Mouse (Mus musculus) heart, postnatal 25 days (tissue): ENCODE results near the gene Rnase9. TPM values are rescaled to one million over a fixed set of nuclear protein-coding genes. Genes with fewer than 3 reads are reported as not detected.
A peak's percentile ranks its signal among the peaks of the same experiment; 100 is the strongest.
"Not testable (repeated sequence)": the region's sequence is repeated elsewhere in the genome, so short reads cannot be mapped to it uniquely, and the experiment has no call there.

ENCODE experiments used
- DNase-seq: peaks from one replicate; pipeline ENCODE4 v3.0.0; 2022; ENCODE audit warnings: low spot score
- intact Hi-C: fragments of 180-260 bp; cut with DNase I; formaldehyde crosslinking; loops from one replicate; pipeline ENCODE4 v1.15.1; 2025
- total RNA-seq, 2 experiments: library from RNA; stranded (reverse); gene quantifications; 2 replicates each; pipeline ENCODE4 v1.2.3; 2021

The Rnase9 gene
- total RNA-seq, 2 experiments from 2014 or later, result not detected

DNA sequence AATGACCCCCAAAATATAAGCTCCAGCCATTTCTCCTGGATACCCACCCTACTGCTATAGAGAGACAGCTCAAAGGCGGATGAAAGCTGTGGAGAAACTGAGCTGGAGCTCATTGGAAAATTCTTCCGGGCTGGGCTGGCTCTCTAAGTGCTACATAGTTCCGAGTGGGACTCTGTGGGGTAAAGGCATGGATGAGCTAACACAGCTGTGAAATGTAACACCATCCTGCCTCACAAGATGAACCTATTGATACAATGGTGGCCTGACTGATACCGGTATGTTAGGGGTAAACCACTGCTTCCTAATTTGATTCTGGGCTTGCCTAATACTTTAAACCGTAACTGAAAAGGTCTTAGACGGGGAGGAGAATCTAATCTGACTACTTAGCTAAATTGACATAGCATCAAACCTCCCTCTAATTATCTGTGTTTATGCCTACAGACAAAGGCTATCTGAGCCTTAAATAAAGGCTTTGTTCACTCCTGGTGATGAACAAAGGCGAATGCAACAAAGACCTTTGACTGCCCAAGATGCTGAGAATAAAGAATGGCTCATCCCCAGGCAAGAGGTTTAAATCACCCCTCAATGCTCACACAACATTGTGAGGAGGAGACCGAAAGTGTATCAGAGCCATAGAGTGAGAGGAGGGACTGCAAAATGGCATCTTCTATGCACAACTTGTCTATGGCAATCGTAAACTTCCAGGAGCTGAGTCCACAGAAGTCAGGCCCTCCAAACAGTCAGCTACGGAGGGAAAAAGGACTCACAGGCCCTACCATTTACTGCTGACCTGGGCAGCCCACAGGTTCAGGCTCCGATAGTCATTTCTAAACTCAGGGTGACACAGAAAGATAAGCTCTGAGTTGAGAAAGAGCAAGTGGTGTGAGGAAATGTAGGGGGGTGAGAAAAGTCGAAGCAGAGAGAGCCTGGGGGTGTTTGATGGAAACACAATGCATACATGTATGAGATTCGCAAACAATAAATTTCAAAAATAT, 12.9 kb upstream of the Rnase9 start:
- DNase-seq, result no peak
- intact Hi-C loops, result no loop called here

DNA sequence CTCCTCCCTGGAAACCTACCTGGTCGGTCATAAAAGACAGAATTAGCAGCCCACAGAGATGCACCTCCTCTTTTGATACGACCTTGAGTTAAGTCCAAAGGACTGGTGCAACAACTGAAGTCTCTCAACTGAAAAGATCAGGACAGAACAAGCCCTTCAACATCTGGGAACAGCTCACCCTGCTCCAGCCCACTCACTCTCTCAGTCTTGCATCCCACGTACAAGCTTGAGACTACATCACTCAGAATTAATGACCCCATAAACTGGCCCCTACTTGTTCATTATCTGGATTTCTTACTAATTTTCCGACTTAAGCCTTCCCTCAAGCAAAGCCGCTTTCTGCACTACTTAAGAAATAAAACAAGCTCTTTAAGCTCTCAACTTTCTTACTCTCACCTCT, 11.5 kb upstream of the Rnase9 start:
- intact Hi-C loops, result no loop called here
- DNase-seq, result no peak

DNA sequence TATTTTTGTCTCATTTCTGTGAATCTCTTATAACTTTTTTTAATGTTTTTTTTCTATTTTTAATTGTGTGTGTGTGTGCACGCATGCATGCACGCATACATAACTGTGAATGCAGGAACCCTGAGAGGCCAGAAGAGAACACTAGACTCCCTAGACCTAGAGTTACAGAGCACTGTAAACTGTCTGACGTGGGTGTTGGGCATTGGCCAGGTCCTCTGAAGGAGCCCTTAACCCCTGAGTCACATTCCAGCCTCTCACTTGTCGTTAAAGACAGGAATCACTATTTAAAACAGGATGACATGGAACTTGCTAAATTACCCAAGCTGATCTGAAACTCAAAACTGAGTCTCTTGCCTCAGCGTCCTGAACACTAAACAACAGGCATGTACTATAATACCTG, 10.3 kb upstream of the Rnase9 start:
- intact Hi-C loops, result no loop called here
- DNase-seq, result no peak

DNA sequence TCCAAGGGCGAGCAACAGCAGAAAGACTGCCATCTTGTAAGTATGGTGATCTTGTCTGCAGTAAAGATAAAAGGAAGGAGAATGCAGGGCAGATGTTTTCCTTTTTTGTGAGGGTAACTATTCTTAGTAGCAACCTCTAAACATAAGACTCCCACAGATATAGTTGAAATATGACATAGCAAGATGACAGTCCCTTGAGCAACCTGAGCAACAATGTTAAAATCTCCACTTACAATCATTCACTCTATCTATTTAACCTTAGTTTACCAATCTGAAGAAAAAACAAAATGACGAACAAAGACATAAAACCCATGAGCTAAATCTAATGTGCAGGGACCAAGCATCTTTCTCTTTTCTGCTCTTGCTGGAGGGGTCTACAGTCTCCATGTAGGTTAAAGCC, 8.4 kb upstream of the Rnase9 start, which contains the start of gene Rnase11:
Gene Rnase11, minus strand, starts transcription at position 101 of the 400 bp plus-strand sequence.
- intact Hi-C loops, result no loop called here
- no peak for DNase-seq

DNA sequence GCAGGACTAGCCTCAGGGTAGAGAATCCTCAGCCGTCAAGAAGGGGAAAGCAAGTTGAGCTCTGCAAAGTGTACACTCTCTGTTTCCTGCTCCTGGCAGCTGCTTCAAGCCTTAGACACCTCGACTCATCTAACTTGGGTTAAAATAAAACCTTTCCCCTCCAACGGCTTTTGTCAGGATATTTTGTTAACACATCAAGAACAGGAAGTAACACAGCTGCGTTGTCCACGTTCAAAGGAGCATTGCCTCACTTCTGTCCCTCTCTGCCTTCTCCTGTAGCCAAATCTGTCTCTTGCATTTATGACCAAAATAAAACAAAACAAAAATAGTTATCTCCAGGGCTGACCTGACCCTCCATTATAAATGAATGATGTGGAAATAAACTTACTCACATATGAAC, 6.2 kb upstream of the Rnase9 start:
- intact Hi-C loops, result no loop called here
- no peak for DNase-seq

DNA sequence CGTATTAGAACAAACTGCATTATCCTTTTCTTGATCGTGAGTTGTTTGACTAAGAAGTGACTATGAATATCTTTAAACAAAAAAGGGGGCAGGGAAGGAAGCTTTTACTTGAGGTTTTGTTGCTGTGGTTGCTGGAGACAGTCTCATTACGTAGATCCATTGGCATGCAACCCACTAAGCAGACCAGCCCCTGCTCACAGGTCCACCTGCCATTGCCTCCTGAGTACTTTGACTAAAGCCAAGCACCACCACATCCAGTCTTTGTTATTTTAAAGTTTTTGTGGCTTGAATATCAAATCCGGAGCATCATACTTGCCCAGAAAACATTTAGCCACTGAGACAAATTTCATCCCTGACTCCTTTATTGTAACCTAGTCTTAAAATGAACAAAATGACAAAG, 5.5 kb downstream of the Rnase9 start:
- intact Hi-C loops, result no loop called here
- no peak for DNase-seq

DNA sequence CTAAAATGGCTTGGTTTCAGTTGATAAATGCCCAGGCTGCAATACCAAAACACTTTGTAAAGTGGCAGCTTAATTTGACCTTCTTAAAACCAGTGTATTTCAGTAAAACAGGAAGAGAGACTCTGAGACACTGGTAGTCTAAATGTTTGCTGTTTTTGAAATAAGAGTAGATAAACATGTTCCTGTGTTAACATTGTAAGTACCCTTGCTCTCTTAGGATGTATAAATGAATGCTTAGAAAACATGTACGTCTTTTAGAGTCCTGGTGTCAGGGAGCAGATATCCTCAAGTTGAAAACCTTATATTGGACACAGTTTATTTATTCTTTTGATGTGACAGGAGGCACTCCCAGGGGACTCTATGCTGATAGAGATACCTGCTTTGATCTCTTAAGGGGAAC, 6.5 kb downstream of the Rnase9 start:
- intact Hi-C loops, result no loop called here
- no peak for DNase-seq

DNA sequence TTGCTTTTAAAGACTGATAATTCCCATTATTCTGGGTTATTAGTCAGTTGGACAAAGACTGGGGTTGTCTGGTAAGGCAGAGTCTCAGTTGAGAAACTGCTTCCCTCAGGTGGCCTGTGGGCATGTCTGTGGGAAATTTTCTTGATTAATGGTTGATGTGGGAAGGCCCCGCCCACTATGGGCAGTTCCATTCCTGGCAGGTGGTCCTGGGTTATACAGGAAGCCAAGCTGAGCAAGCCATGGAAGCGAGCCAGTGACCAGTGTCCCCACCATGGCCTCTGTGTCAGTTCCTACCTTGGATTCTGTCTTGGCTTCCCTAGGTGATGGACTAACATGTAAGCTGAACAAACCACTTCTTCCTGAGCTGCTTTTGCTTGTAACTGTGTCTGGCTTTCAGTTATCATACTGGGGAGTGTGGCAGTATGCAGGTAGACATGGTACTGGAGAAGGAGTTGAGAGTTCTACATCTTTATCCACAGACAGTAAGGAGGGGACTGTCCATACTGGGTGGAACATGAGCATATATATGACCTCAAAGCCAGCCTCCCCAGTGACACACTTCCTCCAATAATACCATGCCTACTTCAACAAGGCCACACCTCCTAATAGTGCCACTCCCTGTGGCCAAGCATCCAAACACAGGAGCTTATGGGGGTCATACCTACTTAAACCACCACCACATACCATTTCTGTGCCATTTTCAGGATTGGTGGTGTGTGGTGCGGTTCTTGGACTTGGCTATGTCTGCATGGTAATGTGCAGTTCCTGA, 14.1 kb downstream of the Rnase9 start:
- intact Hi-C loops, result loop anchor here (5.0 kb wide), 2 partner anchors 50 to 70 kb away; no protein-coding TSS in a partner anchor
- DNase-seq, result no peak

DNA sequence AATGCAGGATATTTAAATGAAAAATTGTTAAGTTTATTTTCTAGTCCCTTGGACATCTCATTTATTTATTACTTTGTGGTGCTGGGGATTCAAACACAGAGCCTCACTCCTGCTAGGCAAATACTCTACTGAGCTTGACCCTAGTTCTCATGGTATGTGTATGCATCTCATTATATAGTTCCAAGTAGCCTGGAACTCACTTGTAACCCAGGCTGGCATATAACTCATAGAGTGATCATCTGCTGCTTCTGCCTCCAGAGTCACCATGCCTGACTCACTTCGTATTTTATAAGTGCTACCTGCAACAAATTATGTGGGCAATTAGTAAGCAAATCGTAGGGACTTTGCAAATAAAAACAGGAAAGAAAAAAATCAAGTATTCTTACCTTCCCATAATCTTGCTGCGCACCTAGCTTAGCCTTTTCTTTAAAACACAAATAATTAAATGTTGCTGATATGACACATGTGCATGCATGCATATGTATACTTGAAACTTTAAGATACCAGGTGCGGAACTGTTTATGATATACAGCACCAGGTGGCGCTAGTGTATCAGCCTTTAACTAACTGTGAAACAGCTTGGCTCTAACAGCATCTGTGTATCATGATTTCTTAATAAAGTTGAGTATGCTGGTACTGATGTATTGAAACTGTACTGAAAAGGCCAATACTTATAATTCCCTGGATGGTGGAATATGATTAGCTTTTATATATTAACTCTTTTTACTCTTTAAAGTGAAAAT, 15.1 kb downstream of the Rnase9 start:
- intact Hi-C loops, result loop anchor here (1.0 to 5.0 kb wide), 3 partner anchors 34 to 71 kb away; no protein-coding TSS in a partner anchor
- DNase-seq, result no peak

DNA sequence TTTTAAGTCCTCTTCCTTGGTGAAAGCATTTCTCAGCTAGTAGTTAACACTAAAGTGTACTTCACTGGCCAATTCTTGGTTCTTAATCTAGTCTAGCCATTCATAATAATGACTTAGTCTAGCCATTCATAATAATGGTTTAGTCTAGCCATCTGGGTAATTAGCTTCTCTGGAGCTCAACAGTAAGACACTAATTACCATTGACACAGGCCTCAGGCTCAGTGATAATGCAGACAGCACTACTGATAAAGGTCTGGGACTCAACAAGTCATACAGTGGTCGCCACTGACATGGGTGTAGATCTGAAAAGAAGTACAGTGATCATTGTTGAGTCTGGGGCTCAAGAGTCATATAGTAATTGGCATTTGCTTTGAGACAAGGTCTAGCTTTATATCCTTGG, 16.8 kb downstream of the Rnase9 start:
- intact Hi-C loops, result loop anchor here (5.0 kb wide), 2 partner anchors 48 to 72 kb away; no protein-coding TSS in a partner anchor
- no peak for DNase-seq

DNA sequence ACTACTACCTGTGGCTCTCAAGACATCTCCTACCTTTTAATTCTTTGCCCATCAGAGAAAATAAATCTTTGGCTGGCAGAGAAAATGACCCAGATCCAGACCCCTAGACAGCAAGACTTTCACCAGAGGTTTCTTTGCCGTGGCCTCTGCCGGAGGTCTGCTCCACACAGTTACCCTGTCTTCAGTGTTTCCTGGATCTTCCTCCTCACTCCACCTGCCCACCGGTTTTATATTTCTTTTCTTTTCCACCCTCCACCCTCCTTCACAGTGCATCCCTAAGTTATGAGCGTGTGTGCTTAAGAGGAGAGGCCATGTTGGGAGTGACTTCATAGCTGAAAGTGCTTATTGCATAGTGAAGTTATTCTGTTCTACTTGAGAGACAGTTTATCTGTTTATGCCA, 18.2 kb downstream of the Rnase9 start:
- intact Hi-C loops, result no loop called here
- no peak for DNase-seq

DNA sequence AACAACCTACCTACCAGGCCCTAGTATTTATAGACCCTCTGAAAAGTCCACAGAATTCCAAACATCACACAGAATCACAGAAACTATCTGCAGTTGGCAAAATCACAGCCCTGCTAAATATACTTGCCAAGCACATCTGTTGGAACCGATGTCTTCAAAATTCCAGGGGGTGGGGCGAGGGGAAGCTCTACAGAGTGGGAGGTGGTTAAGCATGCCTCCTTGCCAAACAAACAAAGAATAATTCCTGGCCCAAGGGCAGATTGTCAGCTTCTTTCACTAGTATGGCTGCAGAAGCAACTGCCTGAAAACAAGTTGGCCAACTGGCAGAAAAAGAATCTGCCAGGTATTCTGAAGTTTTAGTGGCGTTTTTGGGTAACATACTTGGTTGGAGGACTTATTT, 24.4 kb downstream of the Rnase9 start:
- peak; percentile 29 for DNase-seq
- intact Hi-C loops, result loop anchor here (5.0 kb wide), 1 partner anchor 85 kb away; the partner anchor contains the start of genes Pip4p1 and Pnp

DNA sequence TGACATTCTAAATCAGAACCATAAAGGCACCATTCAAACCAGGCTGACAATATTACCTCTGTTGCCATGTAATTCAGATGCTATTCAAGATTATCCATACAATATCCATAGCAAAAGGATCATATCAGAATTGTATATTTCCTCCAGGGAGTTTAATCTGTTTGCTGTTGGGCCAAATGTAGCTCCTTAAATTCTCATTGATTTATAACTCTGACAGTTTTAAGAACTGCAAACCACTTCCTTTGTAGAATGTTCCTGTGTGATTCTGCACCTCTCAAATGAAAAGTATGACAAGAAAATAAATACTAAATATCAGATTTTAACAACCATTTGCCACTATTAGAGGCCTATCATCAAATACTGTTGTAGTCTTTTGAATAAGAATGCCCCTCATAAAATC, 25.9 kb downstream of the Rnase9 start:
- DNase-seq, result no peak
- intact Hi-C loops, result loop anchor here (5.0 kb wide), 1 partner anchor 83 kb away; the partner anchor contains the start of genes Pip4p1 and Pnp

DNA sequence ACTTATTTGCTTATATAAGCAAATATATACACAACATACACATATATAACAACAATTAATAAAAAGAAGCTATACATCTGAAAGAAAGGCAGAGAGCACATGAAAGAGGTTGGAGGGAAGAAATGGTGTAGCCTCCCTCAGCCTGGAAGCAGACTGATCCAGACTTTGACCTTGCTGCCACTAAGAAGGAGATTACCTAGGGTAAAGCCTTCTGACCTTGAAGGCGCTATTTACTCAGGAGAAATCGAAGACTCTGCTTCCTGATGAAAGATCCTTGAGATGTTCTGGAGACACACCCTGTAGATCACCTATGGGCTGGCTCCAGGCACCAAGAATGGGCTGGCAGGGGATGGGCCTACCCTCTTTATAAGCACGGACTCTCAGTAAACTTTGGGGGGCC, 26.9 kb downstream of the Rnase9 start:
- not testable (repeated sequence) for DNase-seq
- intact Hi-C loops, result loop anchor here (5.0 kb wide), 2 partner anchors 72 to 82 kb away; partner anchors contain the start of genes Gm49342, Pip4p1 and Pnp

DNA sequence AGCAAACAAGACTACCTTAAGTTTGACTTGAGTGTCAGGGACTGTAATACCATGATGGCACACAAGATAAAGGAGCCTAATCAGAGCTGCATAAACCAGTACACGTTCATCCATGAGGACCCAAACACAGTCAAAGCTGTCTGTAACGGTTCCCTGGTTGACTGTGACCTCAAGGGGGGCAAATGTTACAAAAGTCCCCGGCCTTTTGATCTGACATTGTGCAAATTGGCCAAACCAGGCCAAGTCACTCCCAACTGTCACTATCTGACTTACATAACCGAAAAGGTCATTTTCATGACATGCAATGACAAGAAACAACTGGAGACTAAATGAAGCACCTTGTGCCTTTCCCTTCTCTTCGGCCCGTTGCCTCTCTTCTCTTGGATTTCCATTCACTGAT, 32.1 kb downstream of the Rnase9 start:
- intact Hi-C loops, result loop anchor here (5.0 kb wide), 1 partner anchor 37 kb away; no protein-coding TSS in a partner anchor
- DNase-seq, result no peak

DNA sequence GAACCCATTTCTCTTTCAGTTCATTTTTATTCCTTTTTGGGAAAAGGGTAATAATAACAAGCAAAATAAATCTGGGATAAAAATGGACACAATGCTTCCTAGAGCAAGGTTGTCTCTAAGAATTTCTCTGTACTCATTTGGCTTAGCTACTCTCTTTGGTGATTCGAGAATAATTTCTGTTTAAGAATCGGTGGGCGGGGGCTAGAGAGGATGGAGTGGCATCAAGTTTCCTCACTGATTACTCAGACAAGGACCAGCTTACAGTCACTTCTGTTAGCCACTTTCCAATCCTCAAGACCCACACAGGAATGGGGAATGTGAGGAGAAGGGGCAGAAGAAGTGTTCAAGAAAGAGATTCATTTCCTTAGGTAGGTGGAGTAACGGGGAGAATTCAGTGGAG, 32.9 kb downstream of the Rnase9 start:
- intact Hi-C loops, result loop anchor here (5.0 kb wide), 1 partner anchor 36 kb away; no protein-coding TSS in a partner anchor
- no peak for DNase-seq

DNA sequence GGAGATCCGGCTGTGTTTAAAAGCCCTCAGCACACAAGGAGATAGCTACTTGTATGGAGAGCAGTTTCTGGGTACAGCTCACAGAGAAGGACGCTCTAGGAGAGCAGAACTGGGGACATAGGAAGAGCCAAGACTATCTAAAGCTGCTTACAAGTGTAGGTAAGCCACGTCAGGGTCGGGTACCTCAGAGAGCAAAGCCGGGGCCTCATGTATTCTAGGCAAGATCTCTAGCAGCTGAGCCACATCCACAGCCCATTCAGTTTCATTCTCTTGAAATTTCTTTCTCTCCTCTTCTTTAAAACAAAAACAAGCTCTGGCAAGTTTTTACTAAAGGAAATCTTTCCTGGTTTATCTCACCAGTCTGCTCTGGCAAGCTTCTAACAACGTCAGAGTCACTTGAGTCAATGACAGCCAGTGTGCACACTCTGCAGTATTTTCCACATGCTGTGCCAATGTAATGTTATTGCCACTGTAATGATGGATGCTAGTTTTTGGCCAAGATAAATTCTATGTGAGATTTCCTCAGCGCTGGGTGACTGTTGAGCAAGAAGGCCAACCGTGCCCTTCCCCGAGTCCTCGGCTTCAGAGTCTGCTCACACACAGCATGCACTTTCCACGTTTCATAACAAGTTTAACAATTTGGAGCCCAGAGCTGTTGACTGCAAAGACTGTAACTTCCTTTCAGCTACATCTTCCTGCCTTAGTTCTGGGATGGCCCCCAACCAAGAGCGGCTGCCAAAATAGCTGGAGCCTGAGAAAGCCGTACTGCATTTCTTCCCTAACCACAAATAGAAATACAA, 33.6 kb downstream of the Rnase9 start:
- intact Hi-C loops, result loop anchor here (5.0 kb wide), 1 partner anchor 36 kb away; no protein-coding TSS in a partner anchor
- DNase-seq, result peak; percentile 76

DNA sequence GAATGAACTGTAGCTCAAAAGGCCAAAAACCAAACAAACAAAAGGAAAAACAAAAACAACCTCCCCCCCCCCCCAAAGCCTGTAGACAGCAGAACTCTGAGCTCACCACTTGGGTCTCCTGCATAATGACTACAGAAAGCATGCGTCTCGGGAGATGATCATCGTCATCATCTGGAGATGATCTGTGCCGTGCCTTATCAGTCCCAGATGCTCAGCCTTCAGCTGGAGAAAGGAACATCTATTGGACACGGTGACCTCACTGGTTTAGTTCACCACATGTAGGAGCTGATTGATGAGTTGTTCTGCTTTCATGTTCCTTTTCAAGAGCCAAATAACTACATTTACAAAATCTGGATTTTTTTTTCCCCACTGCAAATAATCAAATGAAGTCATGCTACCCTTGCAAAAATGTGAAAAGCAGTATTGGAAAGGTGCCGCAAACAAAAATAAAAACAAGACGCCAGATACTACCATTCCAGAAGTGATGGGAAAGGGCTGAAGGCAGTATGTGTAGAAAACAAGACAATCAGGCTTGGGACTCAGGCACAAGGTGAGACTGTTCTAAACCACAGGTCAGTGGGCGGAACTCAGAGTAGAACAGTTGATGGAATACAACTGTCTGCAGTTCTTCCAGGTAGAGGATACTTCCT, 34.4 kb downstream of the Rnase9 start, which contains the start of gene Rnase10:
Gene Rnase10, plus strand, starts transcription at position 600 of the 650 bp plus-strand sequence.
- intact Hi-C loops, result loop anchor here (5.0 kb wide), 1 partner anchor 35 kb away; no protein-coding TSS in a partner anchor
- DNase-seq, result no peak
